Mouse (Mus musculus): ENCODE measurements at regions not wholly inside any gene's neighbourhood (a gene's known extent, or its start where the extent isn't known, plus 50 kb on each side); places are given as distances from the start of the nearest gene placed in this dataset.
"Not testable (repeated sequence)": the region's sequence is repeated elsewhere in the genome, so short reads cannot be mapped to it uniquely, and the experiment has no call there.

- Histone ChIP-seq H3K36me3 (replicated peaks; ENCODE audit: control insufficient read depth, insufficient read depth, low read depth, low read length) (no peaks in the 10 kb centered on the region), H3K4me1 (ENCODE audit: control insufficient read depth, insufficient read depth, low read length) (no peaks in the 10 kb centered on the region), H3K4me2 (ENCODE audit: low read depth, low read length) (no peak overlapping the region), H3K9ac (replicated peaks; ENCODE audit: low read length) (no peak overlapping the region), H3K4me3 (ENCODE audit: low read depth, low read length) (no peak overlapping the region), H3K27ac (replicated peaks; ENCODE audit: low read depth, low read length) (no peak overlapping the region), H3K27me3 (ENCODE audit: control insufficient read depth, insufficient read depth, low read length) (no peaks in the 10 kb centered on the region), H3K9me3 (replicated peaks; ENCODE audit: control insufficient read depth, low read length) (no peaks in the 10 kb centered on the region)
- 19% methylated on average over 2 of the region's 2 CpGs for WGBS
- DNase-seq (ENCODE audit: low spot score) (no peak), ATAC-seq (replicated peaks; ENCODE audit: insufficient number of reproducible peaks, low FRiP score, low TSS enrichment, low read depth) (peak; percentile 56)
Observed at GRCm38 (mm10) chr3:17619489-17619888, 328.7 kb upstream of the Cypt12 start.

- Histone ChIP-seq H3K27me3 (ENCODE audit: control insufficient read depth, insufficient read depth, low read length) (no peaks in the 10 kb centered on the region), H3K9me3 (replicated peaks; ENCODE audit: control insufficient read depth, low read length) (no peaks in the 10 kb centered on the region), H3K4me1 (ENCODE audit: control insufficient read depth, insufficient read depth, low read length) (no peaks in the 10 kb centered on the region), H3K4me2 (ENCODE audit: low read depth, low read length) (no peak overlapping the region), H3K4me3 (ENCODE audit: low read depth, low read length) (no peak overlapping the region), H3K36me3 (replicated peaks; ENCODE audit: control insufficient read depth, insufficient read depth, low read depth, low read length) (no peaks in the 10 kb centered on the region), H3K9ac (replicated peaks; ENCODE audit: low read length) (no peak overlapping the region), H3K27ac (replicated peaks; ENCODE audit: low read depth, low read length) (no peak overlapping the region)
- peak; percentile 31 for DNase-seq (ENCODE audit: low spot score)
- peak; percentile 70; the same call in 1 of the 2 replicates for ATAC-seq (replicated peaks; ENCODE audit: insufficient number of reproducible peaks, low FRiP score, low TSS enrichment, low read depth)
- WGBS = 35% methylated on average over 2 of the region's 2 CpGs
Observed at GRCm38 (mm10) chr3:17619890-17620289, 328.3 kb upstream of the Cypt12 start.

DNA sequence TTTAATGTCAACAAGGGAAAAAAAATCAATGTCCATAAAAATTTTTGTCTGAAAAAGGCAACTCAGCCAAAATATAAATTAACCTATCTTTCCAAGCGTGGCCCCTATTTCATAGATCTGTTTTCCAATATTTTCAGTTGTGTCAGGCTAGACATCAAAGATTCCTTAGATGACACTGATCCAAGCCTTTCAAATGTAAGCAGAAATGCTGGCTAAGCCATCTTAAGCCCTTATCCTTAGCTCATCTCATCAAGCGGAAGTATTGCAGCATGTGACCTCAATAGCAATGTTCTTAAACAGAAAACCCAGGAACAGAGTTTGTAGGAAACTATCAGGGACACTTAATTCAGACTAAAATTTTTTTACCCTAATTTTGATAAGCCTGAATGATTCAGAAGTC, 327.8 kb upstream of the Cypt12 start:
- Histone ChIP-seq H3K27ac (replicated peaks; ENCODE audit: low read depth, low read length) (no peak overlapping the region), H3K9ac (replicated peaks; ENCODE audit: low read length) (no peak overlapping the region), H3K4me3 (ENCODE audit: low read depth, low read length) (no peak overlapping the region), H3K27me3 (ENCODE audit: control insufficient read depth, insufficient read depth, low read length) (no peaks in the 10 kb centered on the region), H3K4me2 (ENCODE audit: low read depth, low read length) (no peak overlapping the region), H3K9me3 (replicated peaks; ENCODE audit: control insufficient read depth, low read length) (no peaks in the 10 kb centered on the region), H3K4me1 (ENCODE audit: control insufficient read depth, insufficient read depth, low read length) (no peaks in the 10 kb centered on the region), H3K36me3 (replicated peaks; ENCODE audit: control insufficient read depth, insufficient read depth, low read depth, low read length) (no peaks in the 10 kb centered on the region)
- no peak for ATAC-seq (replicated peaks; ENCODE audit: insufficient number of reproducible peaks, low FRiP score, low TSS enrichment, low read depth)
- 75% methylated on average over 2 of the region's 2 CpGs for whole genome bisulfite sequencing
- no peak for DNase-seq (ENCODE audit: low spot score)

- Histone ChIP-seq H3K9me3 (replicated peaks; ENCODE audit: control insufficient read depth, low read length) (no peaks in the 10 kb centered on the region), H3K27ac (replicated peaks; ENCODE audit: low read depth, low read length) (no peak overlapping the region), H3K4me3 (ENCODE audit: low read depth, low read length) (no peak overlapping the region), H3K4me2 (ENCODE audit: low read depth, low read length) (no peak overlapping the region), H3K4me1 (ENCODE audit: control insufficient read depth, insufficient read depth, low read length) (no peaks in the 10 kb centered on the region), H3K36me3 (replicated peaks; ENCODE audit: control insufficient read depth, insufficient read depth, low read depth, low read length) (no peaks in the 10 kb centered on the region), H3K27me3 (ENCODE audit: control insufficient read depth, insufficient read depth, low read length) (no peaks in the 10 kb centered on the region), H3K9ac (replicated peaks; ENCODE audit: low read length) (no peak overlapping the region)
- DNase-seq (ENCODE audit: low spot score) (no peak), ATAC-seq (replicated peaks; ENCODE audit: insufficient number of reproducible peaks, low FRiP score, low TSS enrichment, low read depth) (no peak)
- whole genome bisulfite sequencing = 86% methylated on average over 3 of the region's 3 CpGs
Observed at GRCm38 (mm10) chr3:17632484-17632883, 315.7 kb upstream of the Cypt12 start.

GRCm38 (mm10) chr3:17636276-17636675, 311.9 kb upstream of the Cypt12 start:
- Histone ChIP-seq H3K4me1 (ENCODE audit: control insufficient read depth, insufficient read depth, low read length) (no peaks in the 10 kb centered on the region), H3K9ac (replicated peaks; ENCODE audit: low read length) (no peak overlapping the region), H3K27me3 (ENCODE audit: control insufficient read depth, insufficient read depth, low read length) (no peaks in the 10 kb centered on the region), H3K36me3 (replicated peaks; ENCODE audit: control insufficient read depth, insufficient read depth, low read depth, low read length) (no peaks in the 10 kb centered on the region), H3K4me3 (ENCODE audit: low read depth, low read length) (no peak overlapping the region), H3K27ac (replicated peaks; ENCODE audit: low read depth, low read length) (no peak overlapping the region), H3K4me2 (ENCODE audit: low read depth, low read length) (no peak overlapping the region), H3K9me3 (replicated peaks; ENCODE audit: control insufficient read depth, low read length) (no peaks in the 10 kb centered on the region)
- no peak for ATAC-seq (replicated peaks; ENCODE audit: insufficient number of reproducible peaks, low FRiP score, low TSS enrichment, low read depth)
- no peak for DNase-seq (ENCODE audit: low spot score)

DNA sequence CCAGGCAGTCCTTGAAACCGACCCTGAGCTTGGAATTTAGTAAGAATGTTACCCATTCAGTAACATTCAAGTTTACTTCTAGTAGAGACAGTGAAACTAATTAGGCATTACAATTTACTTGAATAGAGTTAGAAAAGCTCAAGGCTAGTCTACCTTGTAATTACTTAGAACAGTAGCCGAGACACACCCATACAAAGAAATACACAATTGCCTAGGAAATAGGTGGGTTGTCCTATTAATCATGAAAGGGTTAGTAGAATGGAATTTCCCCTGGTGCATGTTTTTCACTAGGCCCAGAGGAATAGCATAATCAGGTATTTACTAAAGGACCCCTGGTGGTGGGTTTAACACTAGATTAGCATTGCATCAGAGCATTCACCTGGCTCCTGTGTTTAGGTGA, 288.2 kb upstream of the Cypt12 start:
- not testable (repeated sequence) for DNase-seq (ENCODE audit: low spot score); H3K36me3 ChIP-seq (replicated peaks; ENCODE audit: control insufficient read depth, insufficient read depth, low read depth, low read length); H3K9ac ChIP-seq (replicated peaks; ENCODE audit: low read length); H3K27ac ChIP-seq (replicated peaks; ENCODE audit: low read depth, low read length); H3K4me3 ChIP-seq (ENCODE audit: low read depth, low read length); H3K27me3 ChIP-seq (ENCODE audit: control insufficient read depth, insufficient read depth, low read length); H3K9me3 ChIP-seq (replicated peaks; ENCODE audit: control insufficient read depth, low read length); H3K4me1 ChIP-seq (ENCODE audit: control insufficient read depth, insufficient read depth, low read length); H3K4me2 ChIP-seq (ENCODE audit: low read depth, low read length); ATAC-seq (replicated peaks; ENCODE audit: insufficient number of reproducible peaks, low FRiP score, low TSS enrichment, low read depth)
- 81% methylated on average over 2 of the region's 2 CpGs for WGBS

DNA sequence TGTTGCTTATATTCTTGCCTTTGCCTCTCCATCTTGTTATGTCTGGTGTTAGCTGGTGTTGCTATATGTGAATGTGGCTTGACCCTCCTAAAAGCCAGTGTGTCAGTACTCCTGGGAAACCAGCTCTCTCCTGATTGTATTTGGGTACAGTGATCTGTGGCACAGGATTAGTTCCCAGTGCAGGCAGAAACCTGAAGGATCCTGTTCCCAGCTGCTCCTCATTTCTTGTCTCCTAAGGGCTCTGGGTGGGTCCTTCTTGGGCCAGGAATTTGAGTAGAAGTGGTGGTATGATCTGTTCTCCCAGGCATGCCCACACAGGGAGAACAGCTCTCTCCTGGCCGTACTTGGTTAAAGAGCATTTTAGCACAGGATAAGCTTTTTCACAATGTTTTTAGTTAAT, 286.2 kb upstream of the Cypt12 start:
- H3K4me3 ChIP-seq (ENCODE audit: low read depth, low read length) = no peak overlapping the region
- 86% methylated on average over 1 of the region's 1 CpGs for WGBS
- no peak for ATAC-seq (replicated peaks; ENCODE audit: insufficient number of reproducible peaks, low FRiP score, low TSS enrichment, low read depth)

GRCm38 (mm10) chr3:17667016-17667415, 281.2 kb upstream of the Cypt12 start:
- Histone ChIP-seq H3K4me1 (ENCODE audit: control insufficient read depth, insufficient read depth, low read length) (no peaks in the 10 kb centered on the region), H3K9me3 (replicated peaks; ENCODE audit: control insufficient read depth, low read length) (no peaks in the 10 kb centered on the region), H3K9ac (replicated peaks; ENCODE audit: low read length) (no peak overlapping the region), H3K36me3 (replicated peaks; ENCODE audit: control insufficient read depth, insufficient read depth, low read depth, low read length) (no peaks in the 10 kb centered on the region), H3K27me3 (ENCODE audit: control insufficient read depth, insufficient read depth, low read length) (no peaks in the 10 kb centered on the region), H3K4me2 (ENCODE audit: low read depth, low read length) (no peak overlapping the region), H3K27ac (replicated peaks; ENCODE audit: low read depth, low read length) (no peak overlapping the region), H3K4me3 (ENCODE audit: low read depth, low read length) (no peak overlapping the region)
- no peak for ATAC-seq (replicated peaks; ENCODE audit: insufficient number of reproducible peaks, low FRiP score, low TSS enrichment, low read depth)
- DNase-seq (ENCODE audit: low spot score) = no peak
- 79% methylated on average over 1 of the region's 1 CpGs for WGBS

More for the DNA sequence above, 286.2 kb upstream of the Cypt12 start:
- Histone ChIP-seq H3K4me1 (ENCODE audit: control insufficient read depth, insufficient read depth, low read length) (no peaks in the 10 kb centered on the region), H3K27ac (replicated peaks; ENCODE audit: low read depth, low read length) (no peak overlapping the region), H3K9ac (replicated peaks; ENCODE audit: low read length) (no peak overlapping the region), H3K4me2 (ENCODE audit: low read depth, low read length) (no peak overlapping the region), H3K9me3 (replicated peaks; ENCODE audit: control insufficient read depth, low read length) (no peaks in the 10 kb centered on the region), H3K27me3 (ENCODE audit: control insufficient read depth, insufficient read depth, low read length) (no peaks in the 10 kb centered on the region), H3K36me3 (replicated peaks; ENCODE audit: control insufficient read depth, insufficient read depth, low read depth, low read length) (no peaks in the 10 kb centered on the region)
- DNase-seq (ENCODE audit: low spot score) = no peak

Data from embryonic facial prominence, embryonic 11.5 days (tissue).